Mouse (Mus musculus): Measurements from ENCODE around the gene Gm16430. TPM values are rescaled to one million over a fixed set of nuclear protein-coding genes. Genes with fewer than 3 reads are reported as not detected.

Gene Gm16430
- not detected in 2 replicates for polyA plus RNA-seq (2012; rRNA removed; ENCODE audit: low replicate concordance)

GRCm38 (mm10) chrX:54621911-54622310 is at the start of gene Gm16430:
Gene Gm16430 (plus strand): TSS chrX:54622211.

Other genes starting within 250 kb of the Gm16430 start
- not detected in 2 replicates for gene Gm16405, start 91.0 kb upstream of the Gm16430 start, polyA plus RNA-seq (2012; rRNA removed; ENCODE audit: low replicate concordance)